Mouse (Mus musculus) gastrocnemius, adult 8-10 months (tissue): ENCODE results near the gene Lpar3. TPM values are rescaled to one million over a fixed set of nuclear protein-coding genes. Genes with fewer than 3 reads are reported as not detected.

Source experiments
- DNase-seq, 2 experiments: peaks; one replicate each; pipeline ENCODE4 v3.0.0; 2022; ENCODE audit warnings: low spot score in 2 of 2
- total RNA-seq, 4 experiments: library from RNA; stranded (reverse); gene quantifications; 2 replicates each; pipeline ENCODE4 v1.2.4; 2022

Lpar3 gene
- total RNA-seq, 4 experiments from 2014 or later, result 0.12 to 0.21 TPM; not detected in 2

- no peak for DNase-seq
Measured at GRCm38 (mm10) chr3:146307341-146307740, 86.6 kb downstream of the Lpar3 start.

DNA sequence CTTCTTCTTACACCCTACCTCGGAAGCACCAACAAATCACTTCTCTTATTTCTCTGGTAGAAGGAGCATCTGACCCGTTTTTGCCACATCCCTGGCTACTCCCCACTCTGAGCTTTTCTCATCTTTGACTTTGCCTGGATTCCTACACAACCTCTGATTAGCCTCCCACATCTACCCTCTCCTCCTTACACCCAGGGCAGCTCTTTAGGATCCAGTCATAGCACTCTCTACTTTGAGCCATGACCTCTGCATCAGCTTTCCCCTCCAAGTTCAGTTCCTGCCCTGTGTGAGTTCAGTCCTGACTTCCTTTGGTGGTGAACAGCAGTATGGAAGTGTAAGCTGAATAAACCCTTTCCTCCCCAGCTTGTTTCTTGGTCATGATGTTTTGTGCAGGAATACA, 87.1 kb downstream of the Lpar3 start:
- no peak for DNase-seq

- DNase-seq, result no peak
Measured at GRCm38 (mm10) chr3:146309586-146309985, 88.8 kb downstream of the Lpar3 start.

GRCm38 (mm10) chr3:146311121-146311538, 90.4 kb downstream of the Lpar3 start:
- no peak for DNase-seq

DNA sequence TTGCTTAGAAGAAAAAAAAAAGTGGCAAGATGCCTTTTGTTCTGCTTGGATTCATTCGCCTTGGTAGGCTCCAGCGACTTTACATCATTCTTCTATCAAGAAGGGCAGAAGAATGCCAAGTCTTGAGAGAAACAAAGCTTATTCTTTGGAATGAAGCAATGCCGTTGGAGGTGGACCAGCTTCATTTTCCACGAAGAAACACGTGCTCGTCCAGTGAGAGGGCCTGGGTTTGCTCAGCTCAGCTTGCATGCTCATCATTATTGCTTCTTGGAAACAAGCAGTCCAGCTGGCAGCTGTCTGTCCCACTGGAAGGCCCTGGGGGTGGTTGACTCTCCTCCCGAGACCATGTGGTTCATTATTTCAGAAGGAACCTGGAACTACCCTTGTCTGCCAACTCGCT, 94.7 kb downstream of the Lpar3 start:
- no peak for DNase-seq

- DNase-seq, result no peak
Measured at GRCm38 (mm10) chr3:146316293-146316692, 95.5 kb downstream of the Lpar3 start.

DNA sequence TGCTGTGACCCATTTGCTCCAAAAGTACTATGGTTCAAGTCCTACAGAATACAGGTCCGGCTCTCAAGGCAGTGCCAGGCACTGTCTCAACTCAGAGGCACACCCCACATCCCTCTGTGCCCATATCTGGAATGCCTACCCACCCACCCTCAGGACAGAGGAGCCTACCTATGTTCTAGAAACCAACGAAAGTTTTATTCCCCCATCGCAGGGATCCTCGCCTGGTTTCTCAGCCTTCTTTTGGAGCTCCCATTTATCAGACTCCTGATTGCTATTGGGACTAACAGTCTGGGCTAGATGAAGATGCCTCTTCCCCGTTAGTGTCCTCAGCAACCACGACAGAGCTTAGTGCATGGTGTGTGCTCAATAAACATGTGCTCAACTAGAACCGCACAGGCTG, 96.6 kb downstream of the Lpar3 start:
- no peak for DNase-seq

DNA sequence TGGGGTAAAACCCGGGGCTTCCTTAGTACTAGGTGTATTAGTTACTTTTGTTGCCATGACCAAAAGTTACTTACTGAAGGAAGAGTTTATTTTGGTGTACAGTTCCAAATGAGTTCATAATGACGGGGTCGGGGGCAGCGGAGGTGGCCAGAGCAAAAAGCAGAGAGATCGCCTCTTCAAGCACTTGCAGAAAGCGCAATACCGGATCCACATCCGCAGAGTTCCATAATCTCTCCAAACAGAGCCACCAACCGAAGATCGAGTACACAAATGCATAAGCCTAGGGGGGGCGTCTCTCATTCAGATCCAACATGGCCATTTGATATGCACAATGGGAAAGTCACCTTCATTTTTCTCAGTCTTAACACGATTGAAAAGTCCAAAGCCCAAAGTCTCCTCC, 97.1 kb downstream of the Lpar3 start:
- DNase-seq, result no peak

- DNase-seq, result no peak
Measured at GRCm38 (mm10) chr3:146318520-146318938, 97.8 kb downstream of the Lpar3 start.

GRCm38 (mm10) chr3:146318987-146319386, 98.2 kb downstream of the Lpar3 start:
- DNase-seq, result no peak

- DNase-seq, result no peak
Measured at GRCm38 (mm10) chr3:146319503-146319902, 98.7 kb downstream of the Lpar3 start.

- no peak for DNase-seq
Measured at GRCm38 (mm10) chr3:146324949-146325348, 104.2 kb downstream of the Lpar3 start.

DNA sequence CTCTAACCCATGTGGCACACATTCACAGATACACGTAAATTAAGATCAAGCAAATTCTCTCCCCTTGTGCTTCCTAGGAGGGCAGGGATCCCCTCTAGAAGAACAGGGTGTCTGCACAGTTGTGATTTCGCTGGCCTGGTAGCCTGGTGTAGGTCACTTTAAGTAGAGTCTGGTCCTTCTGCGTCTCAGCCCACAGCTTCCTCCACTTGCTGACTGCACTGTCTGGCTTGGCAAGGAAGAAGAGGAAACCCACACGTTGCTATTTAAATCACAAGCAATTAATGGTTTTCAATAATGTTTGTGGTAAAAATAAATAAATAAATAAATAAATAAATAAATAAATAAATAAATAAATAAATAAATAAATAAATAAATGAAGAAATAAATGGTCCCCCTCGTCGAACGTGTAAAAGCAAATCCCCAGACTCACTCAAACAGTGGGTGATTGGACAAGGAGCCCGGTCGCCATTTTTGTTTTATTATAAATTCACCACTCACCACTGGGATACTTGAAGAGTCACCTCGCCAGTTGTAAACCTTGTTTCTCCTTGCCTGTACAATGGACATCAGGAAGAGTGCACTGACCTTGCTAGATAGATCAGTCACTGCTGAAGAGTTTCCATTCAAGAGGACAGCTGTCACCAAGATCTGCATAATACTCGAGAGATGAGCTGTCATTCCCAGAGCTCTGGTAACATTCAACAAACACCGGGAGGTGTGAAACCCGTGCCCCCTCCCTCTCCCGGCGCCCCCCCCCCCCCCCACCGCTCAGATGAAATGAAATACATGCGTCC, 106.2 kb downstream of the Lpar3 start:
- no peak for DNase-seq

- no peak for DNase-seq
Measured at GRCm38 (mm10) chr3:146327537-146328255, 106.9 kb downstream of the Lpar3 start.

- DNase-seq, result no peak
Measured at GRCm38 (mm10) chr3:146328749-146329148, 108.0 kb downstream of the Lpar3 start.

DNA sequence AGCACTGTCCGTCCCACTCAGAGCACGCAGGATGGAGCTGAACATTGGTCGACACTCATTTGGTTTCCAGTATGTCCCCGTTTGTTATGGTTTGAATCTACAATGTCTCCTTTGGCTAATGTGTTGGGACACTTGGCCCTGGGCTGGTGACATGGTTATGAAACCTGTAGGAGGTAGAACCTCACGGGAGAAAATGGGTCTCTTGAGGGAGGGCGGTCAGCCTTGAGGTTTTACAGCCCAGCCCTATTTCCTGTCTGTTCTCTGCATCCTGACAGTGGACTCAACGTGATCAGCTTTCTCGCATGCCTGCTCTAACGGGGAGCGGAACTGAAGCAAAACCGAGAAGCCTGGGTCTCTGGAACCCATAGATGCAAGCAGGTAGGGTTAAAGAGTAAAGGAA, 111.1 kb downstream of the Lpar3 start:
- DNase-seq, result no peak

GRCm38 (mm10) chr3:146333270-146333669, 112.5 kb downstream of the Lpar3 start:
- no peak for DNase-seq

DNA sequence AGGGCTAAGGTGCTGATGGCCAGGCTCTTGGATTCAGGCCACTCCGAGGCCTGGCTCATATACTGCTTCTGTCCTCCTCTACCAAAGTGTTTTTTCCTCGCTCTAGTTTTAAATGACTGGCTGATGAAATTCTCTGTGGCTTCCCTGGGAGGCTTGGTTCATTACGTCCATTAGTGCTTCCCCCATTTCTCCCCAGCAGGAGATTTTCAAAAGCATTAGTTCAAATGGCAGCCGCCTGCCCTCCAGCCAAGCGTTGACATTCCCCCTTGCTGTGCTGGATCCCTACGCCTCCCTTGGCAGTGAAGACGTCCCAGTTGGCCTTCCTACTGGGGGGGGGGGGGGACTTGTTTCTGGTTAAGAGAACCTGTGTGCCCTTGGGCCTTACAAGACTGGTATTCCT, 113.3 kb downstream of the Lpar3 start:
- DNase-seq, result no peak

Other genes starting within 250 kb of the Lpar3 start
- 1 to 10 TPM in 1 of 4 experiments, under 1 TPM in 3; 0.56 to 1.2 (median 0.82) TPM for gene Syde2, start 233.1 kb upstream of the Lpar3 start, total RNA-seq
- not detected for gene Wdr63, start 112.8 kb upstream of the Lpar3 start, total RNA-seq
- gene Mcoln3, start 103.5 kb upstream of the Lpar3 start, total RNA-seq, result not detected
- 1 to 10 TPM in 1 of 4 experiments, under 1 TPM in 1, not detected in 2; 0.19 to 1.4 TPM for gene Mcoln2, start 71.1 kb upstream of the Lpar3 start, total RNA-seq
- 10 to 100 TPM; 22.3 to 43.6 (median 33.4) TPM for gene Ssx2ip, start 183.7 kb downstream of the Lpar3 start, total RNA-seq
- 1 to 10 TPM; 3.1 to 5.1 (median 4.2) TPM for gene Ctbs, start 228.8 kb downstream of the Lpar3 start, total RNA-seq